Mouse (Mus musculus) retina, embryonic 14.5 days (tissue): ENCODE measurements around the gene Plekhm2.

Experiments
- DNase-seq: peaks from one replicate; pipeline ENCODE4 v3.0.0-alpha.2; 2015; ENCODE audit warnings: low spot score

Gene Plekhm2

DNA sequence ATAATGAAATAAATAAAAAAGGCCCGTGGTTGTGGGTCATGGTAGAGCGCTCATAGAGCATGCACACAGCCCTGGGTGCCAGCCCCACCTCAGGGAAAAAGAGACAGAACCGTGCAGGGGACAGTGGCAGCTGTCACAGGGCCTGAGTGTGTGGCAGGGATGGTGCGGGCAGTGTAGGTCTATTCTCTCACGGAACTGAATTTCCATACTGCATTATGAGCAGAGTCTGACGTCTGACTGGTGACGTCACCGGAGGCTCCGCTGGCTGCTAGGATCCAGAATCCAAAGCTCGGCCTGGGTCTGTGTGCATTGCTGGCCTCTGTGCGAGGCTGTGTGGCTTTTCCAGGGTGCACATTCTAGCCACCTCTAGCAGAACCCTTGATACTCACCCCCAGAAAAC is 3.8 kb downstream of the Plekhm2 start:
- no peak for DNase-seq

DNA sequence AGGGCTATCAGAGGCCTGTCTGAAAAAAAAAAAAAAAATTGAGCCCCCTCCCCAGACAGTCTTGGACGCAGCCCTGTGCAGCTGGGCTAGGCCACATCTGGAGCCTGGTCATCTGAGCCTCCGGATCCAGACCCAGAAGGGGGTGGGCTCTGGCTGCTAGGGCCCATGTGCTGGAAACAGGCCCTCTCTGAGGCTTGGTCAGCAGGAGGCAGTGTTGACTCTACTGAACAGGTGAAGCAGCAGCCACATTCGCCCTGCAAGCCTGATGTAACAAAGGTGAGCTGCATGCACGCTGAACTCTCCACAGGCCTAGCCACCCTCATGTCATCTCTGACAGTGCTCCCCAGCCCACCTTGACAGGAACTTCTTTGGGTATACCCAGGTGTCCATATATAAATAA is 5.0 kb downstream of the Plekhm2 start:
- DNase-seq = no peak

DNA sequence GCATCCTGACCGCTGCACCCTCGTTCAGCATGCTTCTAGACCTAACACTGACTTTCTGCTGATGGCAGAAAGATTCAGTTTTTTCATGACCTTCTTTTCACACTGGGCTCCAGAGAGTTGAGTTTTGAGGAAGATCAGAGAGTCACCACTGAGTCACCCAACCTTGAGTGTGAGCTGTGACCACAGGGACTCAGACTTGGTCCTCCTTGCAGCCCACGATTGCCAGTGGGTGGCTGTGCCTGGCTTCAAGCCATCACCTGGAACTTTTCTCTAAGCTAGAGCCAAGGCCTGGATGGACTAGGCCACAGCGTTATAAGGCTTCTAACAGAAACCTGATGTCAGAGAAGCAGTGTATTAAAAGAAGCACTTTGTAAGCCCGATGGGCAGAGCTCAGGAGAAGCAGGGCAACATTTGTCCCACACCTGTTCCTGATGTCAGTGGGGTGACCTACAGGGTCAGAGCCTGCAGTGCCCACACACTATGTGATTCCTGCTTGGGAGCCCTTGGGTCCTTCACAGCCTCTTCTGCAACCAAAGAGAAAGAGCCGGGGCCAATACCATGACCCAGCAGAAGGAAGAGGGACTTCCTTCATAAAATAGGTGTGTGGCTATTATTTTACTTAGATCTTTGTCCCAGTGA is 5.7 kb downstream of the Plekhm2 start:
- DNase-seq = no peak

DNA sequence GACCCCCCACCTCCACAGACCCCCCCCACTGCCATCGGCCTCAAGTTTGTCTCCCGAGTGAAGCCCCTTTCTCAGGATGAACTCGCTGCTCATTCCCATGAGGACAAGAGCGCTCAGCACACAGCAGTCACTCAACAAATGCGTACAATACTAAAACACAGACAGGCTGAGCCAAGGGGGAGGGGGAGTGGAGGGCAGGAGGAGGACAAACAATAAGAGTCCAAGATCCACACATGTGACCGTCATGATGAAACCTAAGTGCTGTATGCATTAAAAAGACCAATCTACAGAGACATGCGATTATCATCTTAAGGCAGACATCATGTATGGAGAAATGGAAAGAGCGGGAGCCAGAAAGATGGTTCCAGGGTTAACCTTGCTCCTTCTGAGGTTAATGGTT is 7.8 kb downstream of the Plekhm2 start:
- DNase-seq = no peak

DNA sequence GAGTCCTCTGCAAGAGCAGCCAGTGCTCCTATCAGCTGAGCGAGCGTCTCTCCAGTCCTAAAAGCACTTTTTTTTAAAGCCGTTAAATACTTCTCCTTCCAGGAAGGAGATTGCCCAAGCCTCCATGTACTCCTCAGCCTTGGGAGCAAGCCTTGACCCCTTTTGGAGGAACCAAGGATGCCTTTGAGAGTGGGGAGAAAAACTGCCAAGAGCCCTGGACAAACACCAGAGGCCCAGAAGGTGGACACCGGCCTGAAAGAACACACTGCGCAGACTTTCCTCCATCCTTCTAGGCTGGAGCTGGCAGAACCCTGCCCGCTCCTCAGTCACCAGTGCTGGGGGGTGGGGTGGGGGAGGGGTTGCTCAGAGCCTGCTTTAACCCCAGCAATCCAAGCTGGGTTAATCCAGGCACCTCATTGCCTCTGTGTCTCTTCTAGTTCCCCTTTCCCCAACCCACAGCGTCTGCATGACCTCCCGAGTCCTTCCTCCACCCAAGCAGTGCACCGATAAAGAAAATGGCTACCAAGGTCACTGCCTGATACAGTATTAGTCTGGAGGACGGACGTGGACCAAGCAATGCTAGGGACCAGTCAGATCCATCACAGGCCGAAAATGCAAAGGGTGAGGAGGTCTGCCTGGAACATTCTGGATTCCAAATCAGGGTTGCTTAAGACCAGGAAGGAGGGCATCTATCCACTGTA is 8.6 kb downstream of the Plekhm2 start:
- DNase-seq = no peak

DNA sequence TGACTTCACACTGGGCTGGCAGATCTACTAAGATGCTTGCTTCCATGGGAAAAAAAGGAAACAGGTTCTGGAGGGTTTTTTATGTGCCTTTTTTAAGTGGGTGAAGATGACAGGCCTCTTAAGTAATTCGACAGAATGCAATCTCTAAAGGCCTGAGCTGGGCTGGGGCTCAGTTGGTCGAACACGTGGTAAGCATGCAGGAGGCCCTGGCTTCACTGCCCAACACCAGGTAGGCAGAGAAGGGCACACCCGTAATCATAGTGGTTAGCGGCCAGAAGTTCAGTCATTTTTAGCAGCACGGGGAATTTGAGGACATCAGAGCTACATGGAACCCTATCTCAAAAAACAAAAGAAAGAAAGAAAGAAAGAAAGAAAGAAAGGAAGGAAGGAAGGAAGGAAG is 10.2 kb downstream of the Plekhm2 start:
- no peak for DNase-seq

DNA sequence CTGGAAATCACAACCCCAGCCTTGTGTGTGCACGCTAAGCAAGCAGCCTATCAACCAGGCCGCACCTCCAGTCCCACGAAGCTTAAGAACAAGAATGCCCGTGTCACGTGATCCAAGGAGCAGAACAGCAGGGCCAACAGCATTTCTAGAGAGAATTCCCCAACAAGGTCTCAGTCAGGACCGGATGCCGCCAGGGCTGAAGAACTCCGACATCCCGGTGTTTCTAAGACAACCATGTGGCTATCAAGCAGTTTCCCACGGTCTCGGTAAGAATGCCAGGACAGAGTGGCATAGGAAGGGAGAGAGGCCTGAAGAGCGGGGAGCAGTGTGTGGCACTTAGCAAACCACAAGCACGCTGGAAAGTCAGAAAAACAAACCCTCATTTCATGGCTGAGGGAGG is 10.9 kb downstream of the Plekhm2 start:
- no peak for DNase-seq

DNA sequence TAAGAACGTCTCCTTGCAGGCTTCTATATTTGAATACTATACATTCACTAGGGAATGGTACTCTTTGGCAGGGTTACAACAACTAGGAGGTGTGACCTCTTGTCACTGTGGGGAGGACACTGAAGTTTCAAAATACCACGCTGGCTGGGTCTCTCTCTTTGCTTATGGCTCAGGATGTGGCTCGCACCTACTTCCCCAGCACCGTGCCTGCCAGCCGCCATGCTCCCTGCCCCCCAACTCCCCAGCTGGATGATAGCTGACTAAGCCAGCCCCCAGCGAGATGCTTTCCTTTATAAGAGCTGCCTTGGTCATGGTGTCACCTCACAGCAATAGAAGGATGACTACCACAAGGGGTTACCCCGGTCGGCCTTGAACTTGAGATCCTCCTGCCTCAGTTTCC is 11.7 kb downstream of the Plekhm2 start:
- no peak for DNase-seq

DNA sequence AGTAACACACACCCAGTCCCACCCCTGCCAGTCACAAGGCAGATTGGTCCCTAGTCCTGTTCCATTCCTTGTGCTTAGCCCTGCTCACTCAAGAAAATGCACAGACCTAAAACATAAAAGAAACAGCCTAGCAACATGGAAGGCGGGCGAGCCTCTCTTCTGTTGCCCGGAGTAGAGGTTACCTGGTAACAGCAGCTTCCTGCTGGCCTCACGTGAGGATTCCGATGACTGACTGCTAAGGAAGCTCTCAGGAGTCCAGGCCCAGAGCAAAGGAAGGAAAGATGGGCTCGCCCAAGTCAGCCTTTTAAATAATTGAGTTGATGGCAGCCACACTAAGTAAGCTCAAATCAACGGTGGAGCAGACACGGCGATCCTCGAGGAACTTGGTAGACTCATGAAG is 12.8 kb downstream of the Plekhm2 start:
- no peak for DNase-seq

DNA sequence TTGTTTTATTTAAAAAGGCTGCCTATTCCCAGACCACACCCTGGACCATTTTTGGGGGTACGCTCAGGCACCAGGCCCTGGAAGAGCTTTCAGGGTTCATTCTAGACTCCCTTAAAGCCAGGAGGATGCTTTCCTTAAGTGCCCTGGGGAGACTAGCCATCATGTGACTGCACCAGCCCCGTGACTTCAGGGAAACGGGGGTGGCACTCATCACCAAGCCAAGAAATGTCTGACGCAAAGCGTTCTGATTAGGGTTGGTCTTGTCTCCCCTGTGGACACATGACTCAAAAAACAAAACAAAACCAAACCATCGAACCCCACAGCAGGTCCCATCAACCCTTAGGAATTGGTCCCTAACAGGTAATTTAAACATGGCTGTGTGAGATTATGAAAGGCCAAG is 13.4 kb downstream of the Plekhm2 start:
- no peak for DNase-seq

DNA sequence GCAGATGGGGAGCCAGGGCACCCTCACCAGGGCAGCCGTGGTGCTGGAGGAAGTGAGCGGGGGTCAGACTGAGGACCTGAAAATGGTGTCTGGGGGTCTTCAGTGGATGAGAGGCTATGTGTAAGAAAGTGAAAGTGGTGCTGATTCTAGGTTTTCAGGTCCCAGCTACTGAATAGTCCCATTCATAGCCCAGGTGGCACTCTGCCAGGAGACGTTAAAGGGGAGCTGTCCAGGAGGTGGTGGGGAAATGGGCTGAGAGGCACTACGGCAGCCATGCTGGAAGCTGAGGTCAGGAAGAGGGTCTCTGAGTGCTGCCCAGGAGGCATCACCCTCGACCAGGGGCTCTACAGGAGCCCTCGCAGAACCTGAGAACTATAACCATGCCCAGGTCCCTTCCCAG is 15.5 kb downstream of the Plekhm2 start:
- no peak for DNase-seq

DNA sequence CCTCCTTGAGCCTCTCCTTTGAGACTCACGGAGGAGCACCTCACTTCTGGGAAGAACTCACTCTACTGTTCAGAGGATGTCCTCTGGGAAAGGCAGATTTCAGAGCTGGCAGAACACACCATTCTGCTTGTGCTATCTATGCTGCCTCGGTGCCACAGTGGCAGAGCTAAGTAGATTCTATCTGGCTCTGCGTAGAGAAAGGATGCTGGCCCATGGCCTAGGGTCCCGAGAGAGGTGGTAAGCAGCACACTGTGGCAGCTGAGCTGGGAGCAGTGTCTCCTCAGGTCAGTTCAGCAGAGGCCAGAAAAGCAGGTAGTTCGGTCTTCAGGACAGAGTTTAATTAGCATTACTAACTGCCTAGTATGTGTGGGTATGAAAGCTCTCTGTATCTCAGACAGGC is 16.4 kb downstream of the Plekhm2 start:
- DNase-seq = no peak

DNA sequence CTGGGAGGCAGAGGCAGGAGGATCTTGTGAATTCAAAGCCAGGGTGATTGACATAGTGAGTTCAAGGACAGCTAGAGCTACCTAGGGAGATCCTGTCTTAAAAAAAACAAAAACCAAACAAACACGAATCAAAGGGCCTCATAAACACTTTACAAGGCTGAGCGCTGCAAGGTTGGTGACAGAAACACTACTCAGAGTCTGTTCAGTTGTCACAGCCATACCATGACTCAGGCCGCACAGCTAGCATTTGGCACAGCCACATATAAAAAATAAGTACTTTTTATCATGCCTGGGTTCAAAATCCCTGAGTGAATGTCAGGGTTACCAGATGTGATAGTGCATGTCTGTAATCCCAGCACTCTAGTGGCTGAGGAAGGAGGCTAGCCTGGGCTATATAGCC is 17.5 kb downstream of the Plekhm2 start:
- no peak for DNase-seq

DNA sequence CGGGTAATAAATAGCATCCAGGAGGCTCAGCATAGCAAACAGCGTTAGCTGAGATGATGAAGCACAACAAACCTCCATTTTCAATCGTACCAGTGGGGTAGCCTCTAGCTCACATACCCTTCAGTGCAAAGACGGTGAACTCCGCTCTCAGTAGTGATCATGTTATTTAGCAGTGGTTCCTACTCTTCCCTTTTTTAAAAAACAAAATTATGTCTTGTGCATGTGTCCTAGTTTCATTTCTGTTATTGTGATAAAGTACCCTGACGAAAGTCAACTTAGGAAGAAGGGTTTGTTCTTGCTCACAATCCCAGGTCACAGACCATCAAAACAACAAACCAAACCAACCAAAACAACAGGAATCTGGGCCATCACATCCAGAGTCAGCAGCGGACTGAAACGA is 18.7 kb downstream of the Plekhm2 start:
- no peak for DNase-seq

DNA sequence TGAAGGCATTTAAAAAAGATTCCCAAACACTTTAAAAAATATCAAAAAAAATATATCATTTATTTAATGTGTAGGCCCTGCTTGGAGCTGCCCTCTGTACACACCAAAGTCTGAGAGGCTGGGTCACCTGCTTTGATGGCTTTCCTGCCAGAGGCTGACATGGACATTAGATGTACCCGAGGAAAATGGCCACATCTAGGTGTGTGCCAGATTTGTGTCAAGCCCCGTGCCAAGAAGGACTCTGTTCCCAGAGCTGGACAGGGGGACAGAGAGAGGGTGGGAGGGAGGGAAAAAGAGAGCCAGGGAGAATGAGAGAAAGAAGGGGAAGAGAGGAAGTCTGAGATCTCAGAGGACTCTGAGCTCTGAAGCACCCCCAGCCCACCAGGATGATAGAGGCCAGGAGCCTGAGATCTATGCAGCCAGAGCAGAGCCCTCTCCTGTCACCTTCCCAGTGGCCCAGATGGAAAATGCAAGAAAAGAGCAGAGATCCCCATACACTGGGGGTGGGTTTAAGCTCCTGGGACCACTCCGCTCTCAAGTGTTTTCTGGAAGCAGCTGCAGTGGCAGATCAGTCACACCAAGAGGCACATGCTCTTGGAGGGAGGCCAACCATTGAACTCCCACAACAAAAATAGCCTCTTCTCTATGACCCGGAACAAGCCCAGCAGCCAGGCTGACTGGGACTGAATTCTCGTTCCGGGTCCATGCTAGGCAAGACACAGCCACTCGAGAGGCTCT is 21.4 kb downstream of the Plekhm2 start:
- no peak for DNase-seq

DNA sequence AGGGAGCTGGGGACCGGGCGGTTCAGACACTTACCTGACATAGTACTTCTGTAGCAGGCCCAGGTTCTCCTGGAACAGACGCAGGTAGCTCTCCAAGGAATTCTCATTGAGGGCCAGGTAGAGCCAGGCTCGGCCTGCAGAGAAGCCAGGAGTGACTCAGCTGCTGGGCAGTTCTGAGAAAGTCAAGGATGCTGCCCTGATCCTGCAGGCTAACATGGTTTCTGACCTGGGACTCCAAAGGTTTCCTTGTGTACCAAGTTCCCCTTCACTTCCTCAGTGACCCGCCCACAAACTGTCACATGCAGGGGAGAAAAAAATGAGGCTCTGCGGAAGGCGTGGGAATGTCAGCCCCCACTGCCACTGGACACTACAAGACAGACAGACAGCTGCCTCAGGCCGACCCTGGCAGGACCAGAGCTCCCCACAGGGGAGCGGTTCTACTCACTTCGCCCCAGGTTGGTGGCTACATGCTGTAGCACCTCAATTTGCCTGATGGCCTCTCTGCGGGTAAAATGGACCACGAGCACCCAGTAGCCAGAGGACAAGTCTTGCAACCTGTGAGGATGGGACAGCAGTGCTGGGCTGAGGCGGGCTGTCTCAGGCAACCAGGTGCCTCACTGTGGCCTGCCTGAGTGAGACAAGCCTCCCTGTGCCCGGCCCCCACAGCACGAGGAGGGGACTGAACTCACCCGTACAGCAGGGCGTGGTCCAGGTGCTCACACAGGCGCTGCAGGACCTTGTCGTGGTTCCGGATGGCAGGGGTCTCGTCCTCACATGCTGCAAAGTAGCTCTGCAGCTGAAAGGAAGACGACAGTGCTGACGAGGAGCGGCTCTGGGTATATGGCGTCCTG is 22.5 kb downstream of the Plekhm2 start:
- no peak for DNase-seq

DNA sequence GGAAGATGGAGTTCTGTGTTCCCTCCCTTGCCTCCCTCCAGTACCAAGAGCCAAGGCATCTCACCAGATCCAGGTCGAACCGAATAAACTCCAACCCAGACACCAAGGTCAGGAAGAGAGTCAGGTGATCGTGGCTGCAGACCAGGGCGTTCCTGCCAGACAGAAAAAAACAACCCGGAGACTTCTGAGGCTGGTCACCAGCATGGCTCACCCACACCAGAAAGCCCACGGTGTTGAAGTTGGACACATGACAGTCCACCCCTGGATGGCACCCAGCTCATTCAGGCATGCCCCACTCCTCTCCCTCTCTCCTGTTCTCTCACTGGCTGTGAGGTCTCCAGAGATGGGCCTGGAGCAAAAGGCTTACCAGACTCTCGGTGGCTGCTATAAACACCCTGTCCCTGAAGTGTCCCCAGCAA is 23.3 kb downstream of the Plekhm2 start:
- DNase-seq = no peak

DNA sequence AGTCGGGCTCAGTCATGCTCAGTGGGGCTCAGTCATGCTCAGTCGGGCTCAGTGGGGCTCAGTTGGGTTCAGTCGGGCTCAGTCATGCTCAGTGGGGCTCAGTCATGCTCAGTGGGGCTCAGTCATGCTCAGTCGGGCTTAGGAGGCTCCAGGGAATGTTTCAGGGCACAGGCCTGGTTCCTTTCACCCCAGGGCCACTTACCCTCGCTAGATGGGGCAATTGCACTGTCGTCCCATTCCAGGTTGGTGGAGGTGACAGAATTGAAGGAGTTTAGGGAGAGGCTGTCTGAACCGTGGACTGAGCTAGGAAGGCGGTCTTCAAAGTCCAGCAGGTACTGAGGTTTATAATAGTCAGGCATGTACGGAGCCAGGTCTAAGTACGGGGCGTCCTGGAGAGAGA is 25.2 kb downstream of the Plekhm2 start:
- DNase-seq = no peak

DNA sequence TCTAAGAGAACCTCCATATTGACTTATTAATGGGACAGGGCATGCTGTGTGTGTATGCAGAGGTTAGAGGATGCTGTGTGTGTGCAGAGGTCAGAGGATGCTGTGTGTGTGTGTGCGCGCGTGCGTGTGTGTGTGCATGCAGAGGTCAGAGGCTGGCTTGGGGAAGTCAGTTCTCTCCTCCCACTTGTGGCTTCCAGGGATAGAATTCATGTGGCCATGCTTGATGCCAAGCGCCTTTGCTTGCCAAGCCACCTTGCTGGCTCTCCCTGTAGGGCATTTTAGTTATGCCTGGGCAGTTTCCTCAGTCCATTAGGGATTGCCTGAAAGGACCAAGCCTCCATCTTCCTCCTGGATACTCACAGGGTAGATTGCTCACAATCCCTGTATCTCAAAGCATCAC is 28.0 kb downstream of the Plekhm2 start:
- DNase-seq = no peak

DNA sequence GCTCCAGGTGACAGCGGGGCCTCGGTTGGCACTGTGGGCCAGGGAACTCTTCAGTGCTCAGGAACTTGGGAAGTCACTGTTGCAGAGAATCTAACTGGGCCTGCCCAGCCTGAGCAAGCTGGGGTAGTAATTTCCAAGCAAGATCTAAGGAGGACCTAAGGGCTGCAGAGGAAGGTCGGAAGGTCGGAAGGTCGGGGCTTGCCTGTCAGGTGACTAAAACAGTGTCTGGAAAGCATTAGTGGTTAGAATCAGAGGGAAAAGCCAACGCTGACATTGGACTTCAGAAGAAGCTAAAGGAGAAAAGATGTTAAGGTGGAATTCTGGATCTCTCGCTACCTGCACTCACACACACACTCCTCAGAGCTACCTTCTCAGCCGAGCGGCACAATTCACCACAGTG is 28.7 kb downstream of the Plekhm2 start:
- no peak for DNase-seq

DNA sequence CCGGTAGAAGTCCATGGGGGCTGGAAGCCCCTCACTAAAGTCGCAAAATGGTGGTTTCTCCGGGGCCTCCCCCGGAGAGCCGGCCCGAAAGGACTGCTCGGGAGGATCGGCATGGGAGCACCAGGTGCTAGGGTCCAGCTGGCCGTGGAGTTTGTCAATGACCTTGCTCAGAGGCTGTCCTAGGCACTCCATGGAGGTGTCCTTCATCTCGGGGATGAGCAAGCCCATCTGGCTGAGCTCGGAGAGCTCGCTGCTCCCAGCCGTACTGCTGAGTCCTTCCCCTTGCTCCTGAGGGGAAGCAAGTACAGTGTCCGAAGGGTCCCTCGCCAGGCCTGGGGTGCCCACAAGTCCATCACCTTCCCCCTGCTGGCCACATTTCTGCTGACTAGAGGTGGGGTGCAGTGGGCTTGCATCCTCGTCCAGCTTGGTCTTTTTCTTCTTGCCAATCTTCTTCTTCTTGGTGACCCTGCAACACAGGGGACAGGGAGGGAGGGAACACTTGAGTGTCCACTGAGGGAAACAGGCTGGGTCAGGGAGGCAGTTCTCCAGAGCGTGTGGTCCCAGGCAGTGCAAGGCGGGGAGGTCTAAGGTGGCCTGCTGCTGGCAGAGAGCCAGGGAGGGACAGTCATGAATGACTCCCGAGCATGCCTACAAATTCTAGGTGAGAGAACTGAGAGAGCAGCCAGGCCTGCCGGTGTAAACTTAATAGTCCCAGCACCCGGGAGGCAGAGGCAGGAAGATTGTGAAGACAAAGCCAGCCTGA is 32.4 kb downstream of the Plekhm2 start:
- DNase-seq = no peak

DNA sequence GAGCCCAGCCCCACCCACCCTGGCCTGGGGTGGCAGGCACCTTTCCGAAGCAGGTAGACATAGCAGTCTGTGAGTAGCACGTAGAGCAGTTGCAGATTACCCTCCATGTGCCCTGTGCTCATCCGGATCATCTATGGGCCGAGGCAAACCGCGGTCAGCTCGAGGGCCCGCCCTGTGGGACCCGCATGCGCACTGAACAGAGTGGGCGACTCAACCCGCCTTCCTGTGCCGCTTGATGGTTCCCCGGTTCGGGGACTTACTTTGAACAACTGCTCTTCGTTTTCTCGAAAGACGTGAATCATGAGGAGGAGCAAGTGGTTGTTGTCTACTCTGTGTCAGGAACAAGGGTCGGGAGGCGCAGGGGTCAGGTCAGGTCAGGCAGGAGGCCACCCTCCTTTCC is 33.4 kb downstream of the Plekhm2 start:
- no peak for DNase-seq
